Mouse (Mus musculus) kidney, postnatal 36 days (tissue): ENCODE results near the gene Babam2.
"Not testable (repeated sequence)": the region's sequence is repeated elsewhere in the genome, so short reads cannot be mapped to it uniquely, and the experiment has no call there.

Experiments
- DNase-seq, 2 experiments: peaks; one replicate each; pipeline ENCODE4 v3.0.0; 2021 to 2022; ENCODE audit warnings: mixed read lengths in 2 of 2

Gene Babam2

GRCm38 (mm10) chr5:31792338-31792737, 94.9 kb downstream of the Babam2 start:
- no peak for DNase-seq

GRCm38 (mm10) chr5:31792863-31793262, 95.4 kb downstream of the Babam2 start:
- DNase-seq = no peak

DNA sequence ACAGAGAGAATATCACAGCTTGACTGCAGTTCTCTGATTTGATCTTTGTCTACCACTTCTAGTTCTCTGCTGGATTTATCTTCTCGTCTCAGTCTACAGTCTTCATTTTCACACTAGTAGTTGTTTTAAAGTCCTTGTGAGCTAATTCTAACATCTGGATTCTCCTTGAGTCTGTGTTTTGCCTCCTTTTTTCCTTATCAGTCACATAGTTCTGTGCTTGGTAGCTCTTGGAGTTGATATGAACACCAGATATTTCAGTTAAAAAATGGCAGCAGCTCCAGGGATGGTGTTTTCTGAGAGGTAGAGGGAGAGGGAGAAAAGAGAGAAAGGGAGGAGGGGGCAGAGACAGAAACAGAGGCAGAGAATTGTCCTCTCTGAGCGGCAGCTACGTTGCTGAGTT, 97.9 kb downstream of the Babam2 start:
- no peak for DNase-seq

GRCm38 (mm10) chr5:31796979-31797378, 99.5 kb downstream of the Babam2 start:
- DNase-seq = no peak

GRCm38 (mm10) chr5:31804211-31804610, 106.7 kb downstream of the Babam2 start:
- not testable (repeated sequence) for DNase-seq

DNA sequence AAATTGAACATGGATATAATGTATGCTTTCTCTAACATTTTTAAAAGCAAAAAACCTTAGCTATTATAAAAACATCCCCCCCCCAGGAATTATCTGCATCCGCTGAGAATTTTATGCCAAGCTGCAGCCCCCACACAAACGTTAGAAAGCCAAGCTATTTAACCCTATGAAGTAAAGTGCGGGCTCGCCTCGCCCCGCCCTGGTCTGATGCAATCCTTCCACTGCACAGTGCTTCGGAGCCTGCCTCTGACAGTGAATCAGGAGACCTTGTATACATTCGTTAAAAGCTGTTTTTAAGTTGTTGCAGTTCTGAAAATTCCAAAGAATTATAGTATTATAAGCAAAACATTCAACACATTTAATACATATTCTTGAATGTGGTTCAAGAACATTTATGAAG, 107.3 kb downstream of the Babam2 start:
- no peak for DNase-seq

- no peak for DNase-seq
Measured at GRCm38 (mm10) chr5:31807312-31807711, 109.8 kb downstream of the Babam2 start.

DNA sequence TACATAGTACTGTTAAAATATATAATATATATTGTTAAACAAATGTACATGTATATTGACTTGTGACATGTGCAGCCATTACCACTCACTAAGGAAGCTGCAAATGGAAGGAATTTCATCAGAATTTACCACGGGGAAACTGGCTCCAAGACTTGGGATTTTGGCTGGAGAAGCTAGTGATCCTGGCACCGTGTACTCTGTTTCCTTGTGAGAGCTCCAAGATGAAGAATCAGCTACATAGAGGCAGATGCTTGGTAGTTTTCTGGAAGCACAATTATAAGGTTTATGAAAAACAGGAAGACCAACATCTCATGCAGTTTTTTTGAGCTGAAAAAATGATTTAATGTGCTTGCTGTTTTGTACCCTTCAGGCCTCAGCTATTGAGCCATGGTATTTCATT, 110.8 kb downstream of the Babam2 start:
- no peak for DNase-seq

DNA sequence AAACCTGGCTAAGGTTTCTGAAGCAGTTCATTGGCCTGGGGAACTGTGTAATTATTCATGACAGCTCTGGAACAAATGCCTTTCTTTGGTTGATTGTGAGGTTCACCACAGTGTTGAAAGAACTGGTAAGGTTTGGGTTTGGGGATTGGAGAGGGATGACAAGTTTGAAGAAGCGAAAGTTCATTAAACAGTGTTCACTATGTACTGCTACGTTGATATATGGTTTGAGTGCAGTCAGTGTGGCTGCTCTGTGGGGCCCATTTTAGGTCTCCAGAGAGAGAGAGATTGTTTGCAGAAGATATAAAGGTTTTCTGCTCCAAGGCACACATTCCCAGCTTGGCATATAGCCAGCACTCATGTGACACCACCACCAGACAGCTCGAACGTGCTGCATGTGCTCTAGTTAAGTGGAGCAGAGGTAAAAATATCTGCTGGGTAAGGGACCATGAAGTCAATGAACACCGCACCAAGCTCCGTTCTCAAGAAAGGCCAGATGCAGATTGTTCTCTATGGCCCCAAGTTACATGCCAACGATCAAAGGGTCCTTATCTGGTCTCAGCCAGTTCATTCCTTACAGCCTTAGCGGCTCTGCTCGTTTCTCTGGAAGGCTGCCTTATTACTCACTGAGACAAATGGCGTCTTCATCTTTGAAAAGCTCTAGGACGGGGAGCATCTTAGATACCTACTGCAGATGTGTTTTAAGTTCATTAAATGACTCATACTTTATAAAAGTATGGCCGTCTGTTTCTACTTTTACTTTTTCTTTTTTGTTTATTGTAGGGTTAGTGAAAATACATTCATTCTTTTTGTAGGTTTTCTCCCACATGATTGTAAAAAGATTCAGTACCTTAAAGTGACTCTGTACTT, 113.5 kb downstream of the Babam2 start:
- peak; percentile 91 to 93 for DNase-seq

DNA sequence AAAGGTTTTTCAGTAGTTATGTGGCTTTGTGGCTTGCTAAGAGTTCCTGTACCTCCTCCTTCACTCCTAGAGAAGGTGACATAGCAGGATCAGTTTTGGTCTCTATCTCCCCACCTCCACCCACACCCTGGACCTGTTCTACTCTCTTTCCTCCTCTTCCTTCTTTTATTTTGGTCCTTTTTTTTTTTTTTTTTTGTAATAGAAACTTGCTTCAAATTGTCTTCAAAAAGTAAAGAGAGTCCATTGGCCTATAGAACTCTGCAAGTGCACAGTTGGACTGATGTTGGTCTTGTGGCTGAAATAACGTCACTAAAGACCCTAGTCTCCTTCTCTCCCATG, 114.1 kb downstream of the Babam2 start:
- DNase-seq = no peak

- DNase-seq = no peak
Measured at GRCm38 (mm10) chr5:31813156-31813675, 115.7 kb downstream of the Babam2 start.

DNA sequence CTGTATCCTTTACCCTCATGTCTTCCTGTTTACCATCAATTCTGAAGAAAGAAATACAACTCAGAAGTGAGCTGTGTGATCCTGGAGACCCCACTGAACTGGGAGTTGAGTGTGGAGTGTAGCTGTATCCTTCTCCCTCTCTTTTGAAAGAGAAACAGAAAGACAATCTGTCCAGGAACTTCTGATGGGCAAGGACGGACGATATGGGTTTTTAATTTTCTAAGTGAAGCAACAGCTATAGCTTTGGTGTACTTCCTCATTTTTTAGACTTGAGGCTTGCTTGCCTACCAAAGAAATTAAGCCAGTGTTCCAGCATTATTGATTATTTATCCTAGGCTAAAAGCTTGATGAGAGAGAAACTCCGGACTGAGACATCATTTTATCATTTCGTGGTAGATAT, 116.6 kb downstream of the Babam2 start:
- no peak for DNase-seq

GRCm38 (mm10) chr5:31815129-31815528, 117.6 kb downstream of the Babam2 start:
- DNase-seq = peak in 1 of 2 experiments; percentile 40

DNA sequence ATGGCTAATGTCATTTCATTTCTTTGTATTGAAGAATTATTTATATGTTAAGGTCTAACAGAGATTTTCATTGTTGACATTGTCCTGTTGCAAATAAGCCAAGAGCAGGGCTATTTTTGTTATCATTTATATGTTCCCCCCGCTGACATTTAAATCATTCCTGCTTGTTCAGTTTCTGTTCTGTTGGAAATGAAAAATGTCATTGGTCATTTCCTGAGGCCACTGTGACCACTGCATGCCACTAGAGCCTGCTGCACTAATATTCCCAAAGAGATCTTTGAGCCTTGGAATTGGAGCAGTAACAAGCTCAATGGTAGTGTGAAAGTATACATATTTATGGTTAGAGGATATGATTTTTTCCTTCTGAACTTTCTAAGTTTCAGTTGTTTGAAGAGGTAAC, 118.6 kb downstream of the Babam2 start:
- DNase-seq = peak in 1 of 2 experiments; percentile 53

GRCm38 (mm10) chr5:31820801-31821200, 123.3 kb downstream of the Babam2 start:
- no peak for DNase-seq

DNA sequence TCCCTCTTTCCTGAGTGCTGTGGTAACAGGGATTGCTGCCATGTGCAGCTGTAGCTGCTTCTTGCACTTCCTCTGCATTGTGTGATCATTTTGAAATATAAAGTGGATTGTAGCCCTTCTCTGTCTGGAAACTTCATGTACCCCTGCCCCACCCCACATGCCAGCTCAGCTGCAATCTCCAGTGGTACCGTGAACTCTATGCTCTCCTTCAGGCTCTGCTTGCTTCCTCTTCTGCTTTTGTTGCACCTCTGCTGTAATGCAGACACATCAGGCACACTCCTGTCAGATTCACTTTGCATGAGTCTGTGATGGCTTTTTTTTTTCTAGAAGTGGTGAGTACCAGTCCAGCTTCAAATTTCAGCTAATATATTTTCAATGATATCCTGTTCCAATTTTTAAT, 123.7 kb downstream of the Babam2 start:
- DNase-seq = no peak

DNA sequence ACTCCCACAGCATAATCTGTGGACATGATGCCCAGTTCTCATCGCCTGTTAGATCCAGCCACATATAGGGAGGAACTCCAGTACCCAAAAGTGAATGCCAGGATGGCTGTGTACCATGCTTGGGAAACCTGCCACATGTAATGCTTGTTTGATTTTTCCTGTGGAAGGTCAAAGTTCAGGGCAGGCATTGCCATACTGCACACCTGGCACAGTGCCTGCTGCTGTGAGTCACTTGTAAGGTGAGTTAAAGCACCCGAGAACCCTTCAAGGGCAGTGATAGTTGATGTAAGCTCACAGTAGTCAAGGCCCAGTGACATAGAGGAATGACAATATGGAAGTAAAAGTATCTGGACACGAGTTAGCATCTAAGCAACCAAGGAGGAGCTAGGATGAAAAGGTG, 126.2 kb downstream of the Babam2 start:
- DNase-seq = no peak

DNA sequence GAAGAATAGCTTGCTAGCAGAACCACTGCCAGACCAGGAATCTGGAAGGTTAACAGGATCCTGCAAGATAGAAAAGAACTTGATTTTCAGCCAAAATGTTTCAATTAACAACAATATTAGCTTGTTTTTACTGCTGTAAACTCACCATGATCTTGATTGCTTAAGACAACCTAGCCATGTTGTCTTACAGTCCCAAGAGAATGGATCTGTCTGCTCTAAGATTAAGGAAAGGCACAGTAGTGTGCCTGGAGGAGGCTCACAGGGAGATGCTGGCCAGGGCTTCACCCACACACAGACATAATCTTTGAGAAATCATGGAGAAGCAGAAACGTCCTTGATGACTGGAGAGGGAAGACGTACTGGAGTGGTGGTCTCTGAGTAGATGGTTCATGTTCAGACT, 126.6 kb downstream of the Babam2 start:
- no peak for DNase-seq

- no peak for DNase-seq
Measured at GRCm38 (mm10) chr5:31827304-31827703, 129.8 kb downstream of the Babam2 start.

- DNase-seq = no peak
Measured at GRCm38 (mm10) chr5:31827896-31828295, 130.4 kb downstream of the Babam2 start.

- DNase-seq = no peak
Measured at GRCm38 (mm10) chr5:31828747-31829146, 131.3 kb downstream of the Babam2 start.

GRCm38 (mm10) chr5:31829588-31829987, 132.1 kb downstream of the Babam2 start:
- no peak for DNase-seq

GRCm38 (mm10) chr5:31831587-31831986, 134.1 kb downstream of the Babam2 start:
- peak in 1 of 2 experiments; percentile 58 for DNase-seq

GRCm38 (mm10) chr5:31835691-31836090, 138.2 kb downstream of the Babam2 start:
- no peak for DNase-seq

- no peak for DNase-seq
Measured at GRCm38 (mm10) chr5:31839973-31840372, 142.5 kb downstream of the Babam2 start.
